Mouse (Mus musculus) small intestine, adult 2 months (tissue): ENCODE measurements around the gene C1ql1.

Experiments used
- CTCF ChIP-seq: fragments of 200-500 bp; IDR thresholded peaks from 2 replicates; pipeline ENCODE4 v1.5.1; 2012; ENCODE audit warnings: low read depth, mild to moderate bottlenecking, control low read depth, inconsistent platforms, low read length, moderate library complexity, mixed read lengths; ENCODE audit not compliant: insufficient replicate concordance, insufficient read length; ENCODE audit errors: extremely low read depth
- POLR2A ChIP-seq: fragments of 200-500 bp; IDR thresholded peaks from 2 replicates; pipeline ENCODE4 v1.6.1; 2012; ENCODE audit warnings: low read depth, mild to moderate bottlenecking, control low read depth, inconsistent platforms, low read length, moderate library complexity

DNA sequence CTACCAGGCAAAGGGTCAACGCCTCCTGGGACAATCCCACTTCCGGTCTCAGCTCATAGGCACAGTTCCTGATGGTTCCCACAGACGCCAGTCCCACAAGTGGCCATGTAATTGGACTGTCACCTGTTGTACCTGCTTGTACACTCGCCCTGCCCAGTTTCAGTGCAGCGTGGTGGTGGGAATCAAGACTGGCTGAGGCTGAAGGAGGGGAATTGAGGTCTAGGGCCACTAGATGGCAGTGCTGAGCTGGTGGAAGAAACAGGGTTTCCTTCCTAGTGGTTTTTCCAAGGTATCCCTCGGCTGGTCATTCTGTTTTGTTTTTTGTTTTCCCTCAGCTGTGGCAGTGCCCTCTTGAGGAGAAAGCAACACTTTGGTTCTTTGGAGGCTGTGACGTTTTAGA is 45.7 kb downstream of the C1ql1 start, which contains the start of gene Gfap:
- TF ChIP-seq CTCF (peak; percentile 88), POLR2A (no peak)
